Mouse (Mus musculus): ENCODE measurements around the gene Atr.

Gene Atr

GRCm38 (mm10) chr9:95857414-95858026, at the start of gene Atr:
TSS of gene Atr (plus strand) at chr9:95857597.
- DNase-seq (ENCODE audit: low read depth, low spot score): peak; percentile 96

- no peak for DNase-seq (ENCODE audit: low read depth, low spot score)
These were observed 47.8 kb upstream of the Atr start for GRCm38 (mm10) chr9:95809596-95809995.

GRCm38 (mm10) chr9:95811817-95812216, 45.6 kb upstream of the Atr start:
- no peak for DNase-seq (ENCODE audit: low read depth, low spot score)

GRCm38 (mm10) chr9:95813721-95814531, 43.5 kb upstream of the Atr start:
- peak; percentile 54 for DNase-seq (ENCODE audit: low read depth, low spot score)

- no peak for DNase-seq (ENCODE audit: low read depth, low spot score)
These were observed 42.3 kb upstream of the Atr start for GRCm38 (mm10) chr9:95815015-95815673.

- no peak for DNase-seq (ENCODE audit: low read depth, low spot score)
These were observed 41.7 kb upstream of the Atr start for GRCm38 (mm10) chr9:95815706-95816105.

GRCm38 (mm10) chr9:95822531-95822930, 34.9 kb upstream of the Atr start:
- no peak for DNase-seq (ENCODE audit: low read depth, low spot score)

GRCm38 (mm10) chr9:95827565-95827964, 29.8 kb upstream of the Atr start:
- no peak for DNase-seq (ENCODE audit: low read depth, low spot score)

- no peak for DNase-seq (ENCODE audit: low read depth, low spot score)
These were observed 24.6 kb upstream of the Atr start for GRCm38 (mm10) chr9:95832758-95833157.

GRCm38 (mm10) chr9:95834799-95835198, 22.6 kb upstream of the Atr start:
- DNase-seq (ENCODE audit: low read depth, low spot score): no peak

GRCm38 (mm10) chr9:95835741-95836140, 21.7 kb upstream of the Atr start:
- DNase-seq (ENCODE audit: low read depth, low spot score): no peak

- no peak for DNase-seq (ENCODE audit: low read depth, low spot score)
These were observed 18.0 kb upstream of the Atr start for GRCm38 (mm10) chr9:95839424-95839823.

- peak; percentile 91 for DNase-seq (ENCODE audit: low read depth, low spot score)
These were observed 12.5 kb upstream of the Atr start, which contains the start of gene Pls1 for GRCm38 (mm10) chr9:95844825-95845460. TSS of gene Pls1 (minus strand) at chr9:95845311.

- no peak for DNase-seq (ENCODE audit: low read depth, low spot score)
These were observed 11.7 kb upstream of the Atr start for GRCm38 (mm10) chr9:95845711-95846110.

GRCm38 (mm10) chr9:95851671-95852070, 5.7 kb upstream of the Atr start:
- no peak for DNase-seq (ENCODE audit: low read depth, low spot score)

- DNase-seq (ENCODE audit: low read depth, low spot score): peak; percentile 86
These were observed 4.5 kb upstream of the Atr start for GRCm38 (mm10) chr9:95852896-95853295.

GRCm38 (mm10) chr9:95854891-95855290, 2.5 kb upstream of the Atr start:
- DNase-seq (ENCODE audit: low read depth, low spot score): no peak

- DNase-seq (ENCODE audit: low read depth, low spot score): no peak
These were observed 1.4 kb upstream of the Atr start for GRCm38 (mm10) chr9:95856004-95856403.

GRCm38 (mm10) chr9:95858027-95858570, 702 bp downstream of the Atr start:
- DNase-seq (ENCODE audit: low read depth, low spot score): peak; percentile 72

- no peak for DNase-seq (ENCODE audit: low read depth, low spot score)
These were observed 20.8 kb downstream of the Atr start for GRCm38 (mm10) chr9:95878246-95878645.

- DNase-seq (ENCODE audit: low read depth, low spot score): no peak
These were observed 25.4 kb downstream of the Atr start for GRCm38 (mm10) chr9:95882751-95883150.

- no peak for DNase-seq (ENCODE audit: low read depth, low spot score)
These were observed 40.0 kb downstream of the Atr start for GRCm38 (mm10) chr9:95897392-95897791.
